Mouse (Mus musculus): ENCODE data around the gene Ficd. TPM values are rescaled to one million over a fixed set of nuclear protein-coding genes. Genes with fewer than 3 reads are reported as not detected.
A peak's percentile ranks its signal among the peaks of the same experiment; 100 is the strongest.

Gene Ficd
- polyA plus RNA-seq, 1 experiment from 2014 or later: 3.3 TPM

- Histone ChIP-seq H3K4me3 (ENCODE audit: low read depth, low read length) (peak overlapping the region; percentile 64), H3K36me3 (ENCODE audit: control insufficient read depth, insufficient read depth, low read length) (peaks cover 5% of the 10 kb centered on the region; the same call in 1 of the 2 replicates), H3K4me1 (ENCODE audit: control insufficient read depth, insufficient read depth, low read length) (peaks cover 14% of the 10 kb centered on the region), H3K4me2 (peak overlapping the region; percentile 57), H3K9ac (ENCODE audit: low read length) (peak overlapping the region; percentile 78), H3K27ac (ENCODE audit: low read depth, low read length) (peak overlapping the region; percentile 93; the same call in 1 of the 2 replicates), H3K9me3 (ENCODE audit: control insufficient read depth, low read length) (no peaks in the 10 kb centered on the region), H3K27me3 (ENCODE audit: control insufficient read depth, insufficient read depth, low read length) (no peaks in the 10 kb centered on the region)
- ATAC-seq (ENCODE audit: low FRiP score) (no peak), DNase-seq (ENCODE audit: low spot score, missing footprints) (no peak)
- 44% methylated on average over 15 of the region's 15 CpGs for WGBS
Measured at GRCm38 (mm10) chr5:113736522-113737164, 1.0 kb downstream of the Ficd start.

DNA sequence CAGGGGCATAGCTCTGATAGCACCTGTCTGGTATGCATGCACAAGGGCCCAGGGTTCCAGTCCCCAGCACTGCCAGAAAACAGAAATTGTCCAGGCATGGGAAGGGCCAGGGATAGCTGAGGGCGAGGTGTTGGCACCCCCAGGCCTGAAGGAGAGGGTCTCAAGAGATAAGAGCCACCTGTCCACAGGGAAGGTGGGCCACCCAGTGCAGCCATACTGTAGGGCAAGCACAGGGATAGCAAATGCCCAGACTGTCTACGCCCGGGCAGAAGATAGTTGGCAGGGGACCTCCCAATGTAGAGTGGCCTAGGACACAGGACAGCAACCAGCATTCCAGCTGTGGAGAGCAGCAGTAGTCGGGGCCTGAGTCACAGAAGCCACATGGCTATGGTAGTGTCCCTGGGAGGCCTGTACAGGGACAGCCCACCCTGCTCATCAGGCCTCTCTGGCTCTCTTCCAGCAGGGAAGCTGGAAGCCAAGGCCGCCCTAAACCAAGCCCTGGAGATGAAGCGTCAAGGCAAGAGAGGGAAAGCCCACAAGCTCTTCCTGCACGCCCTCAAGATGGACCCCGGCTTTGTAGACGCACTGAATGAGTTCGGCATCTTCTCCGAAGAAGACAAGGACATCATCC lies 2.1 kb downstream of the Ficd start:
- ATAC-seq (ENCODE audit: low FRiP score): no peak
- Histone ChIP-seq H3K9ac (ENCODE audit: low read length) (no peak overlapping the region), H3K27me3 (ENCODE audit: control insufficient read depth, insufficient read depth, low read length) (no peaks in the 10 kb centered on the region), H3K4me2 (no peak overlapping the region), H3K36me3 (ENCODE audit: control insufficient read depth, insufficient read depth, low read length) (peaks cover 7% of the 10 kb centered on the region; the same call in 1 of the 2 replicates), H3K9me3 (ENCODE audit: control insufficient read depth, low read length) (no peaks in the 10 kb centered on the region), H3K4me1 (ENCODE audit: control insufficient read depth, insufficient read depth, low read length) (peaks cover 14% of the 10 kb centered on the region), H3K27ac (ENCODE audit: low read depth, low read length) (no peak overlapping the region), H3K4me3 (ENCODE audit: low read depth, low read length) (no peak overlapping the region)
- no peak for DNase-seq (ENCODE audit: low spot score, missing footprints)
- WGBS: 89% methylated on average over 11 of the region's 11 CpGs

- ATAC-seq (ENCODE audit: low FRiP score) (no peak), DNase-seq (ENCODE audit: low spot score, missing footprints) (no peak)
- no peak overlapping the region for H3K9ac ChIP-seq (ENCODE audit: low read length)
- H3K9me3 ChIP-seq (ENCODE audit: control insufficient read depth, low read length): no peaks in the 10 kb centered on the region
- 98% methylated on average over 5 of the region's 5 CpGs for WGBS
- no peak overlapping the region for H3K4me3 ChIP-seq (ENCODE audit: low read depth, low read length)
- H3K27me3 ChIP-seq (ENCODE audit: control insufficient read depth, insufficient read depth, low read length): no peaks in the 10 kb centered on the region
- H3K4me2 ChIP-seq: no peak overlapping the region
- H3K4me1 ChIP-seq (ENCODE audit: control insufficient read depth, insufficient read depth, low read length): no peaks in the 10 kb centered on the region
- no peak overlapping the region for H3K27ac ChIP-seq (ENCODE audit: low read depth, low read length)
- H3K36me3 ChIP-seq (ENCODE audit: control insufficient read depth, insufficient read depth, low read length): peaks cover 78% of the 10 kb centered on the region
Measured at GRCm38 (mm10) chr5:113747629-113748028, 12.0 kb downstream of the Ficd start.

GRCm38 (mm10) chr5:113748556-113749331 lies 13.1 kb downstream of the Ficd start:
- Histone ChIP-seq H3K4me1 (ENCODE audit: control insufficient read depth, insufficient read depth, low read length) (no peaks in the 10 kb centered on the region), H3K27ac (ENCODE audit: low read depth, low read length) (no peak overlapping the region), H3K9me3 (ENCODE audit: control insufficient read depth, low read length) (no peaks in the 10 kb centered on the region), H3K27me3 (ENCODE audit: control insufficient read depth, insufficient read depth, low read length) (no peaks in the 10 kb centered on the region), H3K4me2 (no peak overlapping the region), H3K4me3 (ENCODE audit: low read depth, low read length) (no peak overlapping the region), H3K9ac (ENCODE audit: low read length) (no peak overlapping the region), H3K36me3 (ENCODE audit: control insufficient read depth, insufficient read depth, low read length) (peaks cover 75% of the 10 kb centered on the region)
- WGBS: 96% methylated on average over 13 of the region's 13 CpGs
- ATAC-seq (ENCODE audit: low FRiP score) (no peak), DNase-seq (ENCODE audit: low spot score, missing footprints) (no peak)

GRCm38 (mm10) chr5:113751521-113752157 lies 16.0 kb downstream of the Ficd start:
- ATAC-seq (ENCODE audit: low FRiP score) (no peak), DNase-seq (ENCODE audit: low spot score, missing footprints) (no peak)
- H3K4me1 ChIP-seq (ENCODE audit: control insufficient read depth, insufficient read depth, low read length): no peaks in the 10 kb centered on the region
- no peaks in the 10 kb centered on the region for H3K27me3 ChIP-seq (ENCODE audit: control insufficient read depth, insufficient read depth, low read length)
- H3K9ac ChIP-seq (ENCODE audit: low read length): no peak overlapping the region
- H3K4me2 ChIP-seq: no peak overlapping the region
- H3K9me3 ChIP-seq (ENCODE audit: control insufficient read depth, low read length): no peaks in the 10 kb centered on the region
- no peak overlapping the region for H3K4me3 ChIP-seq (ENCODE audit: low read depth, low read length)
- peaks cover 66% of the 10 kb centered on the region for H3K36me3 ChIP-seq (ENCODE audit: control insufficient read depth, insufficient read depth, low read length)
- 91% methylated on average over 9 of the region's 9 CpGs for WGBS
- no peak overlapping the region for H3K27ac ChIP-seq (ENCODE audit: low read depth, low read length)

DNA sequence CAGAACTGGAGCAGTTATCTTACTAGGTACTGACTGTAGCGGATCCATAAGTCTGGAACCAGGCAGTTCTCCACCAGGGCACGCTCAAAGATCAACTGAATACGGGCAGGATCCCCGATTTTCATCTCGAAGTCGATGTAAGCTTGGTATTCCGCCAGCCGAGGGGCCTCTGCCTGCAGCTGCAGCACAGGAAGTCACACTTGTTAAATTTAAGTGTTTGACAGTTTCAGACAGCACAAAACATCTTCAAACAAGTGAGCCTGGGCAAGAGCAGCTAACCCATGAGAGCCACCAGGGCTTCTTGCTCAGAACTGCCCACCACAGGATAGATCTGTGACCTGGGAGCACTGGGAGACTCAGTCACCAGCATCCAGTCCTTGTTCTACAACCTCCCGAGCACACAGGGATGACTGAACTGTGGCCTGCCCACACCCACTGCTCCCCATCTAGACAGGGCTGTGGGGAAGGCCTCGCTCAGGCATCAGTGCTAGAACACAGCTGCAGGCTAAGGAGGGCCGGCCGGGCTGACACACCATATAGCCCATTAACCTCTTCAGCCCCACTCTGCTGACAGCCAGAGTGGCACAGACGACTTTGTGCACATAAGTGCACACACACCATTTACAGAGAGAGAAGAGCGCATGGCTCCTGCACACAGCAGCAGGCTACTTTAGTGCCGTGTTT lies 19.9 kb downstream of the Ficd start:
- no peak overlapping the region for H3K9ac ChIP-seq (ENCODE audit: low read length)
- no peak for ATAC-seq (ENCODE audit: low FRiP score)
- H3K9me3 ChIP-seq (ENCODE audit: control insufficient read depth, low read length): no peaks in the 10 kb centered on the region
- WGBS: 91% methylated on average over 15 of the region's 15 CpGs
- no peaks in the 10 kb centered on the region for H3K4me1 ChIP-seq (ENCODE audit: control insufficient read depth, insufficient read depth, low read length)
- H3K4me3 ChIP-seq (ENCODE audit: low read depth, low read length): no peak overlapping the region
- H3K27ac ChIP-seq (ENCODE audit: low read depth, low read length): no peak overlapping the region
- no peak for DNase-seq (ENCODE audit: low spot score, missing footprints)
- peaks cover 67% of the 10 kb centered on the region for H3K36me3 ChIP-seq (ENCODE audit: control insufficient read depth, insufficient read depth, low read length)
- H3K4me2 ChIP-seq: no peak overlapping the region
- no peaks in the 10 kb centered on the region for H3K27me3 ChIP-seq (ENCODE audit: control insufficient read depth, insufficient read depth, low read length)

DNA sequence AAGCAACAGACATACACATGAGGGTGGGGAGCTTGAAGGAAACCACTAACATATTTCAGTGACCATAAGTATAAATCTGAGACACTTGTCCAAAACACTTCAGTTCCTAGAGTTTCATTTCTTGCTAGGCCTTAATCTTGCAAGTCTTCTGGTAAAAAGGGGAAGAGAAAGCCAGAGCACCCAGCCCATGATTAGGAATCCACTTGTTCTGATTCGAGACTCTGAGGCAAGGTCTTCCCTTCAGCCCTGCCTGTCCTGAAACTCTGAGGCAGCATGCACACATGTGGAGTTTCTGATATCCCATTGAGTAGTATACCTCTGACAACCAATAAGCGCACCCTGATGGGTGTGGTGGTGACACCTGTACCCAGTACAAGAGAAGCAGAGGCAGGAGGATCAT lies 26.0 kb downstream of the Ficd start:
- Histone ChIP-seq H3K4me3 (ENCODE audit: low read depth, low read length) (no peak overlapping the region), H3K4me2 (no peak overlapping the region), H3K36me3 (ENCODE audit: control insufficient read depth, insufficient read depth, low read length) (peaks cover 39% of the 10 kb centered on the region), H3K9ac (ENCODE audit: low read length) (no peak overlapping the region), H3K27ac (ENCODE audit: low read depth, low read length) (no peak overlapping the region), H3K9me3 (ENCODE audit: control insufficient read depth, low read length) (no peaks in the 10 kb centered on the region), H3K27me3 (ENCODE audit: control insufficient read depth, insufficient read depth, low read length) (no peaks in the 10 kb centered on the region), H3K4me1 (ENCODE audit: control insufficient read depth, insufficient read depth, low read length) (no peaks in the 10 kb centered on the region)
- DNase-seq (ENCODE audit: low spot score, missing footprints) (no peak), ATAC-seq (ENCODE audit: low FRiP score) (no peak)
- 88% methylated on average over 2 of the region's 2 CpGs for WGBS

GRCm38 (mm10) chr5:113764426-113764825 lies 28.8 kb downstream of the Ficd start:
- Histone ChIP-seq H3K27me3 (ENCODE audit: control insufficient read depth, insufficient read depth, low read length) (no peaks in the 10 kb centered on the region), H3K36me3 (ENCODE audit: control insufficient read depth, insufficient read depth, low read length) (peaks cover 25% of the 10 kb centered on the region), H3K4me2 (no peak overlapping the region), H3K9me3 (ENCODE audit: control insufficient read depth, low read length) (no peaks in the 10 kb centered on the region), H3K27ac (ENCODE audit: low read depth, low read length) (no peak overlapping the region), H3K4me3 (ENCODE audit: low read depth, low read length) (no peak overlapping the region), H3K4me1 (ENCODE audit: control insufficient read depth, insufficient read depth, low read length) (peaks cover 1% of the 10 kb centered on the region; the same call in 1 of the 2 replicates), H3K9ac (ENCODE audit: low read length) (no peak overlapping the region)
- no peak for ATAC-seq (ENCODE audit: low FRiP score)
- no peak for DNase-seq (ENCODE audit: low spot score, missing footprints)
- 94% methylated on average over 7 of the region's 7 CpGs for WGBS

All from midbrain, embryonic 11.5 days (tissue).